Mouse (Mus musculus): ENCODE results near the gene Tnfrsf25.

Tnfrsf25 gene

DNA sequence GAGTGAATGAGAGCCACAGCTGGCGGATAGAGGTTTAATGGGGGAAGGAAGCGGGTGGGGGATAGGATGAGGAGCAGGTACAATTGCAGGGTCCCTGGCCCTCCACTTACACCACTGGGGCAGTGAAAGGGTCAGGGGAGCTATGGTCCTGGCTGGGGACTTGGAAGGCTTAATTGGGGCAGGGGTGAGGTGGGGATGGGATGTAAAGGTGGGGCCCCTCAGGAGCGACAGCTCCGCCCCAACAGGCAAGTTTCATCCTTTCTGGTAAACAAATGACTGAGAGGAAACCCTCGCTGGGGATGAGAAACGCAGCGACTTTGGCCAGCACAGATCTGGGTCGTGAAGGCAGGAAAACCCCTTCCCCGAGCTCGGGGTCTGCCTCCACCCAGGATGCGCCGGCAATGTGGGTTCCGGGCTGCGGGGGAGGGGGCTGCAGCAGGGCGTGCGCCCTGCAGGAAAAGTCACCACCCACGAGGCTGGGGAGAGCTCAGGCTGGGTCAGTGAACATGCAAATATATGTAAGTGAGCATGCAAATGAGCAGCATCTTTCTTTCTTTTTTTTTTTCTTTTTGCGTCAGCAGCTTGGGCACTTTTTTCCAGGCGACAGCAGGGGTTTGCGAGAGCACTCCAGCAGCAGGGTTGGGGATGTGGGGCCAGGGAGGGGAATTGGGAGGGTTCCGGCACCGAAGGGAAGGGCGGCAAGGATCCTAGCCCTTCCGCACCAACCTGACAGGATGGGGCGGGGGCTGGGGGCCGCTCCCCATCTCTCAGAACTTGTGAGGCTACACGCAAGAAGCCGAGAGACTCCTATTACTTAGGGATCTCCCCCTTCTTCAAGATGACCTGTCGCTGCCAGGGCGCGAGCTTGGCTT lies 4.8 kb downstream of the Tnfrsf25 start:
- no peak for DNase-seq (ENCODE audit: low spot score in 2 of 2)

DNA sequence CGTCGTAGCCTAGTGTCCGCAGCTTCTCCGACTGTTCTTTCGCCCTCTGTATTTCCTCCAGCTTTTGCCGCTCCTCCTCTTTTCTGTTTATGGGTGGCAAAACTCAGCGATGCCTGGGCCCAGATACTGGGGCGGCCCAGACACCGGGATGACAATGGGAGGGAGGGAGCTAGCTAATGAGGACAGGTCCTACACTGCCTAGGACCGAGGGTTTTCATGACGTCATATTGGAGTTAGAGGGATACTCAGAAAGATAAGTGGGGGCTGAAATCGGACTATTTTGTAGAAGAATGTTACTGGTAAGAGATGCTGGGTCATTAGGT lies 5.4 kb downstream of the Tnfrsf25 start:
- no peak for DNase-seq (ENCODE audit: low spot score in 2 of 2)

DNA sequence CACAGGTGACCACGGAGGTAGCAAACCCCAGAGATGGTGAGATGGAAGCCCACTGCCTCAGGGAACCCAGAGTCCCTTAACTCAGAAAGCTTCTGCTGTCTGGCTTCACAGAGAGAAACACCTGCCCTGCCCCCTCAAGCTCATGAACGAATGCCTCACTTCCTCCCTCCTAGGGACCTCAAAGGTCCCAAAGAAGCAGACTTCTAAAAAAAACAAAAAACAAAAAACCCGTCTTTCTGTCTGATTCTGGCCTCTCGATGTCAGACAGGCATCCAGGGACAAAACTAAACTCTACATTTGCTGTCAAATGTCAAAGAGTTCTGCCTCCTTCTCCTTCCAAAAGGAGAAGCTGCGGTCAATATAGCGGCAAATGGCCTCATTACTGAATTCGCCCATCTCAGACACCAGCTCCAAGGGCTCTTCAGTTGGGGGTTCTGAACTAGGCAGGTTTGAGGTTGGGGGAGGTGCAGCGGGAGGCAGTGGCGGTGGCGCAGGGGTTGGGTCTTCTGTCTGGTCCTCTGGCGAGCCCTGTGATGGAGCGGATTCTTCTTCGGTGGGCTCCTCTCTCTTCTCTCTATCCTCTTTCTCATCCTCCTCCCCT lies 8.7 kb downstream of the Tnfrsf25 start:
- no peak for DNase-seq (ENCODE audit: low spot score in 2 of 2)

DNA sequence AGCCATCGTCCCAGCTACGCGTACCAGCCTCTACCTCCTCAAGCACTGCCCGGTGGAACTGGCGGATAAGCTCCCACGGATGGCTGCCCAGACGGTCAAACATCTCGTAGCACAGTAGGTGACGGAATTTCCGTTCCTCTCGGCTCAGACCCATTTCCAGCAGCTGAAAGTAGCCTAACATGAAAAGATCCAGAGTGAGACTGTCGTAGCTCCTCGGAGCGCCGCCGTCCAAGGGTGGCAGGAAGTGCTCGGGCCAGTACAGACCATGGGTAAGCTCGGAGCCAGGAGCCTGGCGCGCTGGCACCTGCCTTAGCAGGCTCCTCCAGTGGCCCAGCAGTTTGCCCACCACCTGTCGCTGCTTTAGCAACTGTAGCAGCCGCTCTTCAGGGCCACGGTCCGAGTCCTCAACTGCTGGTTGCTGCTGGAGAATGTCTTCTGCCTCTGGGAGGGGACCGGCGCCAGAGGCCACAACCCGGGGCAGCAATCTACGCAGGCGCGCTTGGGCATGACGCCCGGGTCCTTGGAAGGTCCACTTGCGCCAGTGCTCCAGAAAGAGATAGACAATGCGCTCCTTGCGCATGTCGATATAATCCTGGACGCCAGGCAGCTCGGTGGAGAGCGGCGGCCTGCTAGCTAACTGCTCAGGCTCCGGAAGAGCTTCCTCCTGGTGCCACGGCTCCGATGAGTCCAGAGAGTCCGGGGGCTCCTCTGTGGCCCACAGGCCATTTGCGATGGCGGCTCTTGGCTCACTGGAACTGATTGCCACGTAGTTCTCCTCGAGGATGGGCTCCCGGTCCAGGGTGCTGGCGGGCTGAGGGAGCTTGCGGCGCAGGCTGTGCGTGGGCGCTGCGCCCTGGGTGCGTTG lies 9.7 kb downstream of the Tnfrsf25 start:
- DNase-seq (ENCODE audit: low spot score in 2 of 2): peak in 1 of 2 experiments; percentile 60

DNA sequence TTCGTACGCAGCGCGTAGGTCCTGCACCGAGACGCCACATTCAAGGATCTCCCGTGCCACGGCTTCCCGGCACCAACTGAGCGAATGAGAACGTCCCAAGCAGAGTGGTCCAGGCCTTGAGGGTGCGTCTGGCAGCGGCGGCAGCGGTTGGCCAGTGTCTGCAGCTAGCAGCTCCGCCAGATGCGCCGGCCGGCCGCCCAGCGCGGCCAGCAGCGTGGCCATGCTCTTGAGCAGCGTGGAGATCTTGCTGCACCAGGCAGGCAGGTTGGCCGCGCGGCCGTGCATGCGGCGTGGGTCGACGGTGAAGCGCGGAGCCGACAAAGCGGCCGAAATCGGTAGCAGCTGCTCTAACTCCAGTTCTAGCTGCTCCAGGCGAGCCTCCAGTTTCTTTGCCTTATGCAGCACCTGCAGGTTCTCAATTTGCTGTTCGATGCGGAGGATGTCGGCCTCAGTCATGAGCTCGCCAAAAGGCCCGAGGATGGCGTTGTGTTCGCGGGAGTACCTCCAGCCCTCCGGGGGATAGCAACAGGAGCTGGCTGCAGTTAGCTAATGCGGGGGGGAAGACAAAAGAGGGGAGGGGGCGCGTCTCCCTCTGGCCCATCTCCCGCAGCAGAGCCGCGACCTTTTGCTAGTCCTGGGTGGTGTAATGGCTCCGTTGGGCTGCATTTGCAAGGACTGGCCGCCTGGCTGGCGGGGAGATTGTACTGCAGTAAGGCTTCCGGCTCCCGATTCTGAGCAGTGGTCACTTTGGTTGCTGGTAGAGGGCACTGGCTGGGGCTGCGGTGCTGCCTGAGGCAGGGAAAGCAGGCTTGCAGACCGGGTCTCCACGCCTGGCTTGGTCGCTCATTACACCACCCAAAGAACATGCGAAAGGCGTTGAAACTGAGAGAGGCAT lies 10.5 kb downstream of the Tnfrsf25 start:
- DNase-seq (ENCODE audit: low spot score in 2 of 2): no peak

DNA sequence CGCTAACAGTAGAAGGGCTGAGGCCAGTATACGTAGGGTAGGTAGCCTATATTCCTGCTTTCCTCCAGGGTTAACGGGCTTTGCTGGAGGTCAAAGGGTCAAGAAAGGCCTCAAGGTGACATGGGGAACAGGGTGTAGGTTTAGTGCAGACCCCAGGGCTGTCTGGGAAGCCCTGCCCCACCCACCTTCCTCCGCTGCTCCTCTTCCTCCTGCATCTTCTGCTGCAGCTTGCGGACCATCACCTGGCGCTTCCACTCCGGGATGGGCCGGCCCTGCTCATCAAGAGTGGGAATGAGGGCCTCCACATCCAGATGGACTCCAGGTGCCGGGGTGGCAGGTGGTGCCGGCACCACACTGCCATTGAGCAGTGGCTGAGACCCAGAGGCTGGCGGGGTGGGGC lies 12.2 kb downstream of the Tnfrsf25 start:
- DNase-seq (ENCODE audit: low spot score in 2 of 2): no peak

- no peak for DNase-seq (ENCODE audit: low spot score in 2 of 2)
Observed at GRCm38 (mm10) chr4:152128784-152129183, 13.1 kb downstream of the Tnfrsf25 start.

GRCm38 (mm10) chr4:152129395-152129930 lies 13.7 kb downstream of the Tnfrsf25 start:
- no peak for DNase-seq (ENCODE audit: low spot score in 2 of 2)

- DNase-seq (ENCODE audit: low spot score in 2 of 2): peak; percentile 58 to 59
Observed at GRCm38 (mm10) chr4:152130771-152131653, 15.3 kb downstream of the Tnfrsf25 start.

DNA sequence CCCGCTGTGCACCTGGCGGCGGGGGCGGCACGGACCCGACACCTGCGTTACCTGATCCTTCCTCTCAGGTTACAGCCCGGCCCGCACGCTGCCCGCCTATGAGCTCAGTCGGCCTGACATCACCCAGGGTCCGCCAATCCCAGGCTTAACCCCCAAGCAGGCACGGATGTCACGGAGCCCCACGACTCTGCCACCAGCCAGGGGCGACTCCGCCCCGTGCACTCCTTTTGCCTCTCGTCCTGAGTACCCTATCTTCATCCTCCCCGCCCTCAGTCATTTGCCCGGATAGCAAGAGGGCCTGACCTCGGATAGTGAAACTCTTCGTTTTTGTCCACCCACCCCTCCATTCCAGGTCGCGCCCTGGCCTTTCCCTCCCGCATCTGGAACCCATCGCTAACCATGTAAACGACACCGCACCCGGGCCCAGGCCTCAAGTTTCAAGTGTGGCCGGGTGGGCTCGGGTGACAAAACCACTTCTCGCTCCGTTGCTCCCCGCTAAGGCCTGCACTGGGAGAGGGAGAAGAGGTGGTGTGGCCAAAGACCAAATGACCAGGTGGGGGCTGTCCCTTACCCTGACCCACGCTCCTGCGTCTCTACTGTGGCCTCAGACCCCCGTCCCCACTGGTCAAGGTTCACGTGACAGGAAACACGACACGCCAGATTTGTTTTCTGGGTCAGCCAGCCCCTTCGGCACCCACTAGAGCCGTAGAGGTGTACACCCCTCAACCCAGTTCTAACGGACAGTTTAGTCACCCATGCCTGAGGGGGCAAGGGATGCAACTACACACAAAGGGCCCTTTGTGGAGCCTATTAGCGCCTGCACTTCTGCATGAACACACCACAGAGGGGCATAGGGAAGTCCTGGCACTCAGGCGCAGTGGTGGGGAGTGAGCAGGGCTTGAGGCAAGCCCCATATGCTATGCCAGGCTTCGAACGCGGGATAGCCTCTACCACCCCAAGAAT lies 16.4 kb downstream of the Tnfrsf25 start:
- DNase-seq (ENCODE audit: low spot score in 2 of 2): no peak

- no peak for DNase-seq (ENCODE audit: low spot score in 2 of 2)
Observed at GRCm38 (mm10) chr4:152132772-152133169, 17.0 kb downstream of the Tnfrsf25 start.

DNA sequence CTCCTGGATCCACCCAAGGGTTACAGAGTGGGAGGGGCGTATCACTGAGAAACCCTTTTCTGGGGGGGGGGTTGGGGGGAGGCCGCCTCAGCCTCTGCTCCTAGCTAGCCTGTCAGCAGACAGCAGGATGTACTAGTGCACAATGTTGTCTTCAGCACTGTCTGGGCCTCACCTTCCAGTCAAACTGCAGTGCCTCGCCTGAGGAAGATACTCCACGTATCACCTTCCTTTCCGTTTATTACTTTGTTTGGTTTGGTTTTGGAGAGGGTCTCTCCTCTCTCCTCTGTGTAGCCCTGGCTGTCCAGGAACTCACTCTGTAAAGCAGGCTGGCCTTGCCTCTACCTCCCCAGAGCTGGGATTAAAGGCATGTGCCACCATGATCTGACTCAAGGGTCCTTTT lies 17.5 kb downstream of the Tnfrsf25 start:
- DNase-seq (ENCODE audit: low spot score in 2 of 2): no peak

- DNase-seq (ENCODE audit: low spot score in 2 of 2): peak in 1 of 2 experiments; percentile 49
Observed at GRCm38 (mm10) chr4:152134507-152134906, 18.8 kb downstream of the Tnfrsf25 start.

DNA sequence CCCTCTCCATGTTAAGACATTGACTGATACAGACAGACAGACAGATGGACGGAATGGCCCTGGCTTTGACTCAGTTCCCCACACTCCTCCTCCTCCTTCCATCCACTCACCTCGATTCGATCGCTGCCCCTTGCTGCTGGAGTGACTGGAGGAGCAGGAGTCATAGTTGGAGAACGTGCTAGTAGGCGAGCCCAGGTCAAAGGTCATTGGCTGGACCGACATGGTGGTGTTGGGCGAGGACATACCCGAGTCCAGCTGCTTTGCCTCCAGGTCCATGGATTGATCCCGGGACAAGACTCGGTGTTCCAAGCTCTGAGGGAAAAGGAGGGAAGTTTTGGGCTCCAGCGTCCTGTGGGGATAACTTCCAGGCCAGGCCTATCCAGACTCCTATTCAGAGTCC lies 19.6 kb downstream of the Tnfrsf25 start:
- no peak for DNase-seq (ENCODE audit: low spot score in 2 of 2)

DNA sequence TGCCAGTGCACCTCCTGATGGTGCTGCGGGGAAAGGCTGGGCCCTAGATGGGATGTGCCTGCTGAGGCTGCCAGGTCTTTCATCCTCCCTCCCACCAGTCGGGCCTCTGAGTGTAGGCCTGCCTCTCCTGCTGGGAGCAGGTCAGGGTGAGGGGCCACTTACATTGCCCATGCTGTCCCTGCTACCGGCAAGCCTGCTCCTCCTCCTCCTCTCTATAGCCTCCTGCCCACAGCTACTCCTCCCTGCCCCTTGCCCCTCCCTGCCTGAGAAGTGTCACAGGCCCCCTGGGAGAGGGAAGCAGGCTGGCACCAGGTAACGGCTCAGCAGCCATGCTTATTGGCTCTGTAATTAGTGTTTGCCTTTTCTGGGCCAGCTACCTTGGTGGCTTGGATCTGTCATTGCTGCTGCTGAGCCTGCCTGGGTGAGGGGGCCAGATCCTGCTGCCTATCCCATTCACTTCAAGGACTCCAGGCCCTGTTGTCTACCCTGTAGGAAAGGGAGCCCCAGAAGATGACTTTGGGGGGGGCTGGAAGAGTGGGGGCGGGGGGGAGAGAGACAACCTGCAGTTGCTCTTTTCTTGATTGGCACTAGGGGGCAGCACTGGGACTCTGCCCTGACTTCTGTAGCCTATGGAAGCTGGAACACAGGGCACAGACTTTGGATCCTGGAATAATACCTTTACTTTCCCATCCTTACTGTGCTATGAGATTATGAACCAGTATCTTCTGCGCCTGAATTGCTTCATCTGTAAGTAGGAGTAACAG lies 20.6 kb downstream of the Tnfrsf25 start:
- no peak for DNase-seq (ENCODE audit: low spot score in 2 of 2)

DNA sequence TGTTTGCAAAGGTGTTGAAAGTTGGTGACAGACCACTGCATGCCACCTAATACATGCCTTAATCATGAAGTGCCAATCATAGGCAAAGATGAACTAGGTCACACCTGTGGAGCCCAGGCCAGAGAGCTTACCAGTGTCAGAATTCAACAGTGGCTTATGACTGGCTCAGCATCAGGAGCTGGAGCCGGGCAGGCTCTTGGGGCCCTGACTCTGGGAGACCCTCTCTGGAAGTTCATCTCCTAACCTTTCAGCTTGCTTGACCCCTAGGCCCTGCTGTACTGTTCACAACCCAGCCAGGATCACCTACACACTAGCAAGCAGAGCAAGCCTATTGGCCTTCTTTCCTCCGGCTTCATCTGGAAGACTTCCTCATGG lies 21.1 kb downstream of the Tnfrsf25 start:
- DNase-seq (ENCODE audit: low spot score in 2 of 2): no peak

GRCm38 (mm10) chr4:152138497-152139260 lies 22.9 kb downstream of the Tnfrsf25 start:
- DNase-seq (ENCODE audit: low spot score in 2 of 2): peak; percentile 86 to 88
